Mouse (Mus musculus) liver, postnatal 0 days (tissue): ENCODE results near the gene Anxa6. TPM values are rescaled to one million over a fixed set of nuclear protein-coding genes. Genes with fewer than 3 reads are reported as not detected.

Experiments used
- ATAC-seq: fragments of 200-750 bp; cut with Nextera tagmentation; 2 replicates; pipeline ENCODE4 v1.8.0; 2017; ENCODE audit warnings: mild to moderate bottlenecking, moderate library complexity
- DNase-seq: peaks from one replicate; pipeline ENCODE4 v3.0.0-alpha.2; 2016
- H3K27ac ChIP-seq: fragments of 300-500 bp; sonication (generic); 2 replicates; pipeline ENCODE4 v1.5.1; 2014; ENCODE audit warnings: antibody characterized with exemption, moderate library complexity, mild to moderate bottlenecking, low read depth
- H3K27me3 ChIP-seq: fragments of 300-500 bp; sonication (generic); 2 replicates; pipeline ENCODE4 v1.6.1; 2014; ENCODE audit warnings: low read length, control low read depth, mixed read lengths; ENCODE audit not compliant: insufficient read depth
- H3K36me3 ChIP-seq: fragments of 300-500 bp; sonication (generic); replicated peaks from 2 replicates; pipeline ENCODE4 v1.6.1; 2014; ENCODE audit warnings: mild to moderate bottlenecking, control low read depth, low read length, moderate library complexity, mixed read lengths; ENCODE audit not compliant: insufficient read depth
- H3K4me1 ChIP-seq: fragments of 300-500 bp; sonication (generic); 2 replicates; pipeline ENCODE4 v1.6.1; 2014; ENCODE audit warnings: antibody characterized with exemption, mild to moderate bottlenecking, control low read depth; ENCODE audit not compliant: insufficient read depth
- H3K4me2 ChIP-seq: fragments of 300-500 bp; sonication (generic); 2 replicates; pipeline ENCODE4 v1.6.1; 2014; ENCODE audit warnings: low read depth, mild to moderate bottlenecking, low read length, moderate library complexity, mixed read lengths
- H3K4me3 ChIP-seq: fragments of 300-500 bp; sonication (generic); 2 replicates; pipeline ENCODE4 v1.5.1; 2014; ENCODE audit warnings: low read depth, low read length
- H3K9ac ChIP-seq: fragments of 300-500 bp; sonication (generic); replicated peaks from 2 replicates; pipeline ENCODE4 v1.6.1; 2014; ENCODE audit warnings: mild to moderate bottlenecking, moderate library complexity
- H3K9me3 ChIP-seq: fragments of 300-500 bp; sonication (generic); 2 replicates; pipeline ENCODE4 v1.6.1; 2016; ENCODE audit warnings: mild to moderate bottlenecking, control low read depth, low read length, mixed read lengths
- CTCF ChIP-seq: sonication (generic); IDR thresholded peaks from 2 replicates; pipeline ENCODE4 v1.5.1; 2016; ENCODE audit warnings: antibody characterized with exemption, low read depth
- EP300 ChIP-seq: IDR thresholded peaks from 2 replicates; pipeline ENCODE4 v1.6.1; 2016; ENCODE audit warnings: antibody characterized with exemption, low read depth, mild to moderate bottlenecking
- WGBS: fragments of 180-500 bp; shearing (Covaris S2); extraction: QIAGEN DNeasy Blood & Tissue Kit; methylation state at CpG from one replicate; pipeline ENCODE4 v1.1.7; 2014; ENCODE audit not compliant: insufficient replicate concordance; 5-methylcytosine and 5-hydroxymethylcytosine counted together
- polyA plus RNA-seq: library from polyadenylated mRNA; unstranded; fragments of >200 nt; fragmentation: Nextera tagmentation; extraction: Ambion mirVana; gene quantifications from 2 replicates; pipeline ENCODE4 v1.2.1, GENCODE M21; 2015

Gene Anxa6
- polyA plus RNA-seq, 1 experiment from 2014 or later: 47.5 TPM

DNA sequence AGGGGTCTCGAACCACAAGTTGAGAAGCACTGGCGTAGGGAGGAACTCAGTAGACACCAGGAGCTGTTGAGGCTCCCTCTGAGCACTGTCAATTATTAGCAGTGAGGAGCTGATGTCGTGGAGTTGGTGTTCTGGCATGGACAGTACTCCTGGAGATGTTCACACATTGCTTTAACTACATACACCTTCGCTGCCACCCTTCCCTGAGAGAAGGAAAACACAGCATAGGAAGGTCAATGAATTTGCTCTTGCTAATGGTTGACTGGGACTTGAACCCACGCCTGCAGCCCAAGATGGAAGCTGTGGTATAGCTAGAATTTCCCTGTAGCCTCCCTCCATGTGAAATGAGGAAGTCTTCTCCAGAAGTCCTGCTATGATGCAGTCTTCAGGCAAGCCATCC is 57.9 kb downstream of the Anxa6 start:
- 59% methylated on average over 5 of the region's 5 CpGs for WGBS
- no peaks in the 10 kb centered on the region for H3K9me3 ChIP-seq
- no peak overlapping the region for H3K9ac ChIP-seq
- ATAC-seq: no peak
- H3K4me3 ChIP-seq: no peak overlapping the region
- H3K4me1 ChIP-seq: peaks cover 27% of the 10 kb centered on the region
- H3K4me2 ChIP-seq: no peak overlapping the region
- TF ChIP-seq EP300 (no peak), CTCF (no peak)
- DNase-seq: no peak
- no peaks in the 10 kb centered on the region for H3K27me3 ChIP-seq
- H3K27ac ChIP-seq: no peak overlapping the region
- H3K36me3 ChIP-seq: peaks cover 15% of the 10 kb centered on the region; the same call in 1 of the 2 replicates

- no peak overlapping the region for H3K4me3 ChIP-seq
- no peaks in the 10 kb centered on the region for H3K27me3 ChIP-seq
- no peak for TF ChIP-seq EP300
- TF ChIP-seq CTCF: no peak
- peaks cover 27% of the 10 kb centered on the region for H3K4me1 ChIP-seq
- WGBS: 82% methylated on average over 4 of the region's 4 CpGs
- no peak overlapping the region for H3K9ac ChIP-seq
- H3K4me2 ChIP-seq: no peak overlapping the region
- peaks cover 13% of the 10 kb centered on the region; the same call in 1 of the 2 replicates for H3K36me3 ChIP-seq
- no peak for ATAC-seq
- no peaks in the 10 kb centered on the region for H3K9me3 ChIP-seq
- no peak for DNase-seq
- H3K27ac ChIP-seq: no peak overlapping the region
Observed at GRCm38 (mm10) chr11:54974639-54975038, 58.6 kb downstream of the Anxa6 start.

DNA sequence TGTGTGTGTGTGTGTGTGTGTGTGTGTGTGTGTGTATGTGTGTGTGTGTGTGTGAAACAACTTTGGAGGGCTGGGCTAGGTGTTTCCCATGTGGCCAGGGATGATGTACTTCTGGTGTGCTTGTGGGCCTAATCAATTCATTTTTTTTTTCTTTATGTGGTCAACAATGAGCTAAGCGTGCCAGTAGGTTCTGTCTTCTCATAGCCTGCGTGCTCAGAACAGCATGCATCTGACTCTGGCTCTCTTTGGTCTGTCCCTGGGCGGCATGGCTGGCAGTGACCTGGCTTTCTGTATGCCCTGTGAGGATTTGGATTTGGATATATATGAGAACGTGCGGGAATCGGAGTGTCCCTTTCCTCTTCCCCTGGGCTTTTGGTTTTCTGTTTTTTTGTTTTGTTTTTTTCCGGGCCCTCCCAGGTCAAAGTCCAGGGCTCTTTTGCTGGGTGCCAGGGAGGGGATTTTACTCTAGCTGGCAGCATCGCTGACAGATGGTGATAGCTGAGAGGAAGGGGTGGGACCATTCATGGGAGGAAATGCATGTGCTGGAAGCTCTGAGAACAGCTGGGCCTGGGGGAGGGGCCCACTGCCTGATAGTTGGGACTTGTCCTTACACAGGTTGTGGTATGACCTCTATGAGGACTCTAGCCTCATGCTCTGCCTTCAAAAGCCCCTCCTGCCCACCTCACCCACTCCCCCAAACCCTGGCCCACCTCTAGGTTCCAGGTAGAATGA is 59.6 kb downstream of the Anxa6 start:
- Histone ChIP-seq H3K27me3 (no peaks in the 10 kb centered on the region), H3K36me3 (0 out of 2 replicates have a peak, but pooled peaks cover 6% of the 10 kb centered on the region), H3K4me2 (no peak overlapping the region), H3K4me3 (no peak overlapping the region), H3K4me1 (peaks cover 27% of the 10 kb centered on the region), H3K9me3 (no peaks in the 10 kb centered on the region), H3K9ac (no peak overlapping the region; the same call in 1 of the 2 replicates), H3K27ac (no peak overlapping the region)
- peak; percentile 78 for ATAC-seq
- DNase-seq: peak; percentile 63
- TF ChIP-seq CTCF (no peak), EP300 (no peak)
- WGBS: 25% methylated on average over 8 of the region's 8 CpGs

DNA sequence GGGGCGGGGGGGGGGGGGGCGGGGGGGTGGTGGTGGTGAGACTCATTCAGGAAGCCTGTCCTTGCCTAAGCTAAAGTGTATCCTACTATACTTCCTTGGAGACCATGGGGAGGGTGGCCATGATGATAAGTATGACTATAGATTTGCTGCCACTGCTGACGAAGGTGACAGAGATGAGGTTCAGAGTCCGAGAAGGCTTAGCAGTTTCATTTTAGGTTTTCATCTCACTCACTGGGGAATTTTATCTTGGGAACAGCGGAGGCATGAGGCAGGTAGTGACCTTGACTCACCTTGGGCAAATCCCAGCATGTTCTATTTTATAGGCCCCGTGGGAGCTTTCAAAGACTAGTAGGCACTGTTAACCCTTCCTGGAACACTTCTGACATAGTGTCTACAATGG is 60.5 kb downstream of the Anxa6 start:
- Histone ChIP-seq H3K9me3 (no peaks in the 10 kb centered on the region), H3K4me2 (no peak overlapping the region), H3K4me3 (no peak overlapping the region), H3K27ac (0 out of 2 replicates have a peak overlapping the region, but pooled peaks have one; percentile 18), H3K9ac (no peak overlapping the region), H3K36me3 (no peaks in the 10 kb centered on the region), H3K27me3 (no peaks in the 10 kb centered on the region), H3K4me1 (peaks cover 27% of the 10 kb centered on the region)
- no peak for ATAC-seq
- DNase-seq: no peak
- TF ChIP-seq CTCF (no peak), EP300 (no peak)
- 58% methylated on average over 4 of the region's 6 CpGs for WGBS

DNA sequence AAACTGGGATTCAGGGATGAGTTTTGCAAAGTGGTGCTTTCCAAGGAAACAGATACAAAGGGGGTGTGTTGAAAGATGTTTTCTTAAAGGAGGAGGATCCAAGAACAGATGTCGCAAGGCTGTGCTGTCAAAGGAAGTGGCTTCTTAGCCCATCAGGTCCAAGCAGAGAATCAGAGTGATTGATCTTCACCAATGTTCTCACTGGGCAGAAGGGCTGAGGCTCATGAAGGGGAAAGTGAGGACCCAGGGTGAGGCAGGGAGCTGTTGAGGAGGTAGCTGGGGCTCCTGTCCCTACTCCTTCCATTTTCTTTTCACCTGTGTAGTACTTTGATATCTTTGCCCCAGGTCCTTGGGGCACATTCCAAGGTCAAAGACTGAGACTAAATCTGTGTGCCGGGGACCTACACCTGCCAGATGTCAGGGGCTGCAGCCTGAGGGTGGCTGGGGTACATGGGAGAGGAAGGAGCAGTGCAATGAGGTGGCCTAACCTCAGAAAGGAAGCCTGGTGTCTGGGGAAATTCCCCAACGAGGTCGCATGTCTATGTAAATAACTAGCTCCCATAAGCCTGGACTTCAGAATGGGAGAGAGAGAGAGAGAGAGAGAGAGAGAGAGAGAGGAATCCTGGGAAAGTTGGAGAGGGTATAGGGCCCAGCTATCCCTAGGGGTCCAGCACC is 61.1 kb downstream of the Anxa6 start:
- no peak for TF ChIP-seq CTCF
- no peak for TF ChIP-seq EP300
- DNase-seq (no peak), ATAC-seq (peak; percentile 18; the same call in 1 of the 2 replicates)
- 27% methylated on average over 4 of the region's 4 CpGs for WGBS
- Histone ChIP-seq H3K4me1 (peaks cover 27% of the 10 kb centered on the region), H3K4me3 (no peak overlapping the region), H3K9ac (no peak overlapping the region), H3K36me3 (no peaks in the 10 kb centered on the region), H3K9me3 (no peaks in the 10 kb centered on the region), H3K27me3 (no peaks in the 10 kb centered on the region), H3K4me2 (no peak overlapping the region), H3K27ac (no peak overlapping the region)

GRCm38 (mm10) chr11:54971365-54972048 is 61.7 kb downstream of the Anxa6 start:
- no peaks in the 10 kb centered on the region for H3K9me3 ChIP-seq
- H3K9ac ChIP-seq: no peak overlapping the region
- H3K4me1 ChIP-seq: peaks cover 27% of the 10 kb centered on the region
- no peak overlapping the region for H3K4me2 ChIP-seq
- H3K27me3 ChIP-seq: no peaks in the 10 kb centered on the region
- H3K36me3 ChIP-seq: no peaks in the 10 kb centered on the region
- no peak overlapping the region for H3K4me3 ChIP-seq
- no peak for DNase-seq
- H3K27ac ChIP-seq: no peak overlapping the region
- no peak for TF ChIP-seq EP300
- TF ChIP-seq CTCF: no peak
- 54% methylated on average over 8 of the region's 8 CpGs for WGBS
- ATAC-seq: no peak
